Mouse (Mus musculus) adrenal gland, postnatal 4 days (tissue): ENCODE data around the gene Hhipl2. TPM values are rescaled to one million over a fixed set of nuclear protein-coding genes. Genes with fewer than 3 reads are reported as not detected.

Experiments used
- DNase-seq, 2 experiments: peaks; one replicate each; pipeline ENCODE4 v3.0.0; 2021 to 2022; ENCODE audit warnings: low spot score in 2 of 2, mixed read lengths in 2 of 2
- total RNA-seq, 2 experiments: library from RNA; stranded (reverse); gene quantifications; 2 replicates each; pipeline ENCODE4 v1.2.3; 2021

Gene Hhipl2
- total RNA-seq, 2 experiments from 2014 or later: 0.73 TPM; not detected in 1

GRCm38 (mm10) chr1:183453066-183453465, 35.1 kb downstream of the Hhipl2 start:
- DNase-seq: no peak

Other genes with a start within 250 kb of the Hhipl2 start
- 10 to 100 TPM; 18.7 to 21.7 TPM for gene Disp1, start 196.7 kb upstream of the Hhipl2 start, total RNA-seq
- gene Aida, start 121.6 kb upstream of the Hhipl2 start, total RNA-seq: 10 to 100 TPM; 56.9 to 57.2 TPM
- 10 to 100 TPM; 57.6 to 66.0 TPM for gene Brox, start 120.9 kb upstream of the Hhipl2 start, total RNA-seq
- gene Mia3, start 48.7 kb upstream of the Hhipl2 start, total RNA-seq: 100 to 1,000 TPM; 168 to 179 TPM
- gene Taf1a, start 29.2 kb upstream of the Hhipl2 start, total RNA-seq: 10 to 100 TPM; 15.9 to 16.6 TPM